Mouse (Mus musculus) heart, embryonic 15.5 days (tissue): ENCODE results near the gene Desi1. TPM values are rescaled to one million over a fixed set of nuclear protein-coding genes. Genes with fewer than 3 reads are reported as not detected.
A peak's percentile ranks its signal among the peaks of the same experiment; 100 is the strongest.

Experiments
- ATAC-seq: fragments of 200-750 bp; cut with Nextera tagmentation; replicated peaks from 2 replicates; pipeline ENCODE4 v1.8.0; 2017; ENCODE audit warnings: low read depth, moderate TSS enrichment; ENCODE audit not compliant: insufficient number of reproducible peaks, insufficient read depth, low FRiP score
- H3K27ac ChIP-seq: fragments of 300-500 bp; sonication (generic); 2 replicates; pipeline ENCODE4 v1.5.1; 2015; ENCODE audit warnings: mild to moderate bottlenecking, inconsistent platforms
- H3K27me3 ChIP-seq: fragments of 300-500 bp; sonication (generic); 2 replicates; pipeline ENCODE4 v1.6.1; 2015; ENCODE audit warnings: inconsistent platforms
- H3K36me3 ChIP-seq: fragments of 300-500 bp; sonication (generic); 2 replicates; pipeline ENCODE4 v1.6.1; 2015; ENCODE audit warnings: mild to moderate bottlenecking, inconsistent platforms
- H3K4me1 ChIP-seq: fragments of 300-500 bp; sonication (generic); replicated peaks from 2 replicates; pipeline ENCODE4 v1.6.1; 2015; ENCODE audit warnings: inconsistent platforms
- H3K4me2 ChIP-seq: fragments of 300-500 bp; sonication (generic); 2 replicates; pipeline ENCODE4 v1.6.1; 2015; ENCODE audit warnings: inconsistent platforms, mild to moderate bottlenecking, moderate library complexity
- H3K4me3 ChIP-seq: fragments of 300-500 bp; sonication (generic); 2 replicates; pipeline ENCODE4 v1.5.1; 2015; ENCODE audit warnings: mild to moderate bottlenecking, inconsistent platforms
- H3K9ac ChIP-seq: fragments of 300-500 bp; sonication (generic); 2 replicates; pipeline ENCODE4 v1.6.1; 2015; ENCODE audit warnings: mild to moderate bottlenecking, inconsistent platforms
- H3K9me3 ChIP-seq: fragments of 300-500 bp; sonication (generic); replicated peaks from 2 replicates; pipeline ENCODE4 v1.6.1; 2016; ENCODE audit warnings: inconsistent platforms
- WGBS: fragments of 180-500 bp; shearing (Covaris S2); methylation state at CpG from one replicate; pipeline ENCODE4 v1.1.7; 2015; ENCODE audit warnings: mixed read lengths; 5-methylcytosine and 5-hydroxymethylcytosine counted together
- polyA plus RNA-seq: library from polyadenylated mRNA; unstranded; fragments of >200 nt; fragmentation: Nextera tagmentation; extraction: Ambion mirVana; gene quantifications from 2 replicates; pipeline ENCODE4 v1.2.1, GENCODE M21; 2015

The Desi1 gene
- polyA plus RNA-seq, 1 experiment from 2014 or later, result 16.8 TPM

DNA sequence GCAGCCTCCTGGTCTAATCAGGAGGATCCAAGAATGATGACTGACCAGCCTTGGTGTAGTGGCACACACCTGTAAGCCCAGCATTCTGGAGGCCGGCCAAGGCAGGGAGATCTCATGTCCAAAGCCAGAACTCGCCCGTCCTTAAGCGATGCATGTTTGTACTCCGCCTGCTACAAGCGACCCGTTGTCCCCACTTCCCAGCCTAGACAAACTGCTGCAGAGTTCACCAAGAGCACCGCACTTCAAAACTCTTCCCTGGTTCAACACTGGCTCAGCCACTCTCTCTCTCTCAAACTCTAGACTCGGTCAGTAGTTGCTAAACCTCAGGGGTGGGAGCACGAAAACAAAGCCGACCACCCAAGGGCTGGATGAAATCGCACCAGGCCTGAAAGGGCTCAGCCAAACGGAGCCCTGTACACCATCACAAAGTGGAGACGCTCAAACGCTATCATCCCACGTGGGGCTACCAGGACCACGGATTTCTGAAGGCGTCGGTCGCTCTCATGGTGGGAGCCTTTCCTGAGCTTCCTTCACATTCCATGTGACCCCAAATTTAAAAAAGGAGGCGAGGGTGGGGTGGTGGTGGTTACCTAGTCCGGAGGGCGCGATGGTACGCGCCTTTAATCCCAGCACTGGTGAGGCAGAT lies 12.7 kb upstream of the Desi1 start:
- Histone ChIP-seq H3K9ac (peak overlapping the region; percentile 95), H3K4me3 (peak overlapping the region; percentile 96), H3K27me3 (no peaks in the 10 kb centered on the region), H3K27ac (no peak overlapping the region; the same call in 1 of the 2 replicates), H3K4me1 (peaks cover 12% of the 10 kb centered on the region), H3K36me3 (peaks cover 13% of the 10 kb centered on the region; the same call in 1 of the 2 replicates), H3K9me3 (no peaks in the 10 kb centered on the region), H3K4me2 (peak overlapping the region; percentile 92)
- ATAC-seq, result peak; percentile 40; the same call in 1 of the 2 replicates
- WGBS, result 2% methylated on average over 26 of the region's 26 CpGs

DNA sequence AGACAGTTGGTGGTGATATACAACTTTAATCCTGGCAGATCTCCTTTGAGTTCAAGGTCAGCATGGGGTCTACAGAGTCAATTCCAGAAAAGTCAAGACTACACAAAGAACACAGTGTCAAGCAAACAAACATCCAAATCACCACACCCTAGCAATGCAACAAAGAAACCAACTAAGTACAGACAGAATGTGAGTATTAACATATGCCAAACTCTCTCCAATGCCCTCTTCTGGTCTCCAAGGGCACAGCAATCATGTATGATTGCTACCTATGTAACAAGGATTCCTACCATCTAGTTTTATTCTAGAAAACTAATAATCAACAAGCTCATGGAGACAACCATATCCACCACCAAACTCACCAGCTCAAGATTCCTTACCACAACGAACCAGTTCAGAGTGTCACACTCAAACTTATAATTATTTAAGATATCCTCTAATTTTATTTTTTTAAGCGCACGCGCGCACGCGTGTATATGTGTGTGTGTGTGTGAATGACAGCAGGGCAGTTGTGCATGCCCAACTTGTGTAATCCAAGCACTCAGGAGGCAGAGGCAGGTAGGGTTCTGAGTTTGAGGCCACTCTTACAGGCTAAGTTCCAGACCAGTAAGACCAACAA lies 10.6 kb upstream of the Desi1 start:
- H3K4me3 ChIP-seq, result no peak overlapping the region
- no peak overlapping the region for H3K9ac ChIP-seq
- H3K9me3 ChIP-seq, result no peaks in the 10 kb centered on the region
- H3K36me3 ChIP-seq, result peaks cover 27% of the 10 kb centered on the region
- no peak overlapping the region for H3K27ac ChIP-seq
- no peak for ATAC-seq
- no peak overlapping the region for H3K4me2 ChIP-seq
- peaks cover 12% of the 10 kb centered on the region for H3K4me1 ChIP-seq
- 96% methylated on average over 7 of the region's 7 CpGs for WGBS
- H3K27me3 ChIP-seq, result no peaks in the 10 kb centered on the region

DNA sequence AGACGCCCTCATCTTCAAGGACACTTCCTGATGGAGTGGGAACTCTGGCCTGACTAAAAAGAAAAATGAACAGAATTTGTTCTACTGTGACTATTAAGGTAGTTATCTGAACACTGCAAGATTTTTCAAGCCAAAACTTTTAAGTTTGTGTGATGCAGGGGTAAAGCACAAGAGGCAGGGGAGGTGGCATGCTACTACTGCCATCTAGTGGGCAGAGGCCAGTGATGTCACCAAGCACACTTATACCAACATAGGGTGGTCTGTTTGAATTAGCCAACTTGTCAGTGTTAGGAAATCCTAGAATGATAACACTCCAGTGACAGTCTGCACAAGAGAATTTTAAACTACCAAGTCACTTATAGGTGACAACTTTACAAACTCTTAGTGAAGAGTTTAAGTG lies 7.0 kb upstream of the Desi1 start:
- Histone ChIP-seq H3K4me1 (peaks cover 3% of the 10 kb centered on the region; the same call in 1 of the 2 replicates), H3K27ac (no peak overlapping the region), H3K4me3 (no peak overlapping the region), H3K36me3 (peaks cover 55% of the 10 kb centered on the region), H3K4me2 (no peak overlapping the region), H3K27me3 (no peaks in the 10 kb centered on the region), H3K9ac (no peak overlapping the region), H3K9me3 (no peaks in the 10 kb centered on the region)
- WGBS, result 97% methylated on average over 1 of the region's 1 CpGs
- ATAC-seq, result no peak

DNA sequence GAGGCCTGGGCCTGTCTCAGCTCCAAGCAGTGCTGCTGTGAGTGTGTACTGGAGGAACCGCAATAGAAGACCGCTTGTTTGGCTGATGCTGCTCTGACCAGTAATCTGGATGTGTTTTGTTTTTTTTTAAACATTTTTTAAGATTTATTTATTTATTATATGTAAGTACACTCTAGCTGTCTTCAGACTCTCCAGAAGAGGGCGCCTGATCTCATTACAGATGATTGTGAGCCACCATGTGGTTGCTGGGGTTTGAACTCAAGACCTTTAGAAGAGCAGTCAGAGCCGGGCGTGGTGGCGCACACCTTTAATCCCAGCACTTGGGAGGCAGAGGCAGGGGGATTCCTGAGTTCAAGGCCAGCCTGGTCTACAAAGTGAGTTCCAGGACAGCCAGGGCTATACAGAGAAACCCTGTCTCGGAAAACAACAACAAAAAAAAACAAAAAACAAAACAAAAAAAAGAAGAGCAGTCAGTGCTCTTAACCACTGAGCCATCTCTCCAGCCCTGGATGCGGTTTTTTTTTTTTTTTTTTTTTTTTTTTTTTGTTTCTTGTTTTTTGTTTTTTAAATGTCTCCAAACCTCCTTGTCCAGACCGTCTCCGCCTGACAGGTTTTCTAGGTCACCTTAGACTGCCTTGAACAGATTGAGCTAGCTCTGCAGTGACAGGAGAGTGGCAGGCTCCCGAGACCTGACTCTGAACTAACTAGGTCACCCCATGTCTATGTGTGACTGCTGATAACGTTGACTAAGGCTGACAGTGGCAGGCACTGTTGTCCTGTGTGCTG lies 2.4 kb upstream of the Desi1 start:
- WGBS, result 74% methylated on average over 12 of the region's 12 CpGs
- peaks cover 57% of the 10 kb centered on the region for H3K36me3 ChIP-seq
- H3K4me3 ChIP-seq, result no peak overlapping the region
- H3K27me3 ChIP-seq, result no peaks in the 10 kb centered on the region
- H3K4me2 ChIP-seq, result no peak overlapping the region
- no peak overlapping the region for H3K9ac ChIP-seq
- H3K27ac ChIP-seq, result no peak overlapping the region
- no peaks in the 10 kb centered on the region for H3K4me1 ChIP-seq
- H3K9me3 ChIP-seq, result no peaks in the 10 kb centered on the region
- ATAC-seq, result no peak

DNA sequence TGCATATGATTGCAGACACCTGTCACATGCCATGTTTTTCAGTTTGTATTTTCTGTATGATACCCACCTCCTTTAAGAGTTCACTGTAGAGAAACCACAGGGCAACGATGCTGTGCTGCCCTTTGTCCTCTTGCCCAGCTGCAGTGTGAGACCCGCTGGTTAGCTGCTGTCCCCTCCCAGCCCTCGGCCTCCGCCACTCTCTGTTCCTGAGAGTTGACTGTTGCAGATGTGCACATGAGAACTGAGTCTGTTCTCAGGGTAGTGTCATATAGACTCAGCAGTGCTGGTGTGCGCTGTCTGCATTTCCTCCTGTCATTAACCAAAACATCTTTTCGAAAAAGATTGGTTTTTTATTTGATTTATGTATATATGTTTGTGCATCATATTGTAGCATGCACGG lies 1.3 kb downstream of the Desi1 start:
- no peak overlapping the region for H3K9ac ChIP-seq
- no peaks in the 10 kb centered on the region for H3K9me3 ChIP-seq
- H3K36me3 ChIP-seq, result peaks cover 55% of the 10 kb centered on the region
- H3K4me1 ChIP-seq, result no peaks in the 10 kb centered on the region
- no peak overlapping the region for H3K27ac ChIP-seq
- WGBS, result 86% methylated on average over 7 of the region's 7 CpGs
- ATAC-seq, result no peak
- H3K4me2 ChIP-seq, result no peak overlapping the region
- H3K27me3 ChIP-seq, result no peaks in the 10 kb centered on the region
- no peak overlapping the region for H3K4me3 ChIP-seq

DNA sequence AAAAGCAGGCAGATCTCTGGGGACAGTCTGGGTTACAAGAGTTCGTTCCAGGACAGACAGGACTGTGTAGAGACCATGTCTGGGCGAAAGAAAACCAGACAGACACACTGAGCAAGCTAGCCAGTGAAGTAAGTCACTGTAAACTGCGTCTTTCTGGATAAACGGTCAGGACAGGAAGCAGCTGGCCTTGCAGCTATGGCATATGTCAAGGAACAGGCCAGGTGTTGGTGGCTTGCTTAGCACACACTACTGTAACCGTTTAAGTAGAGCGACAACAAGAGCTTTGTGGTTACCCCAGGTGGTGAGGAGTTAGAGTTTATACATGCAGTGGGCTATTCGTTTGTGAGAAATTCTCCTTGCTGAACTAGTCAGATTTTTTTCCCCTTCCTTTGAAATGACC lies 5.9 kb downstream of the Desi1 start:
- H3K9ac ChIP-seq, result no peak overlapping the region
- 86% methylated on average over 7 of the region's 7 CpGs for WGBS
- H3K4me1 ChIP-seq, result no peaks in the 10 kb centered on the region
- H3K27me3 ChIP-seq, result no peaks in the 10 kb centered on the region
- no peak for ATAC-seq
- H3K4me3 ChIP-seq, result no peak overlapping the region
- peaks cover 83% of the 10 kb centered on the region for H3K36me3 ChIP-seq
- H3K4me2 ChIP-seq, result no peak overlapping the region
- no peaks in the 10 kb centered on the region for H3K9me3 ChIP-seq
- no peak overlapping the region for H3K27ac ChIP-seq

DNA sequence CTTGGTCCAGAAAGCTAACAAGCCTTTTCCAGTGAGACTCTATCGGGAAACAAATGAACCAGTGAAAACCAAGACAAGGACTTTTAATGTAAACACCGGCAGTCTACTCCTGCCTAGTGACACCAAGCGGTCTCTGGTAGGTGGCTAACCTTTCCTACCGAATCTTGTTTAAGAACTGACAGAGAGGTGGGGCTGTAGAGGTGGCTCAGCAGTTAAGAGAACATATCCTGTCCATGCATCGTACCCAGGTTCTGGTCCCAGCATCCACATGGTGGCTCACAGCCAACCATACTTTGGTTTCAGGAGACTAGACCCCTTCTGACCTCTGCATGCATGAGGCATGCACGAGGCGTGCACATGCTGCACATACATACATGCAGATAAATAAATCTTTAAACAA lies 6.4 kb downstream of the Desi1 start:
- H3K4me1 ChIP-seq, result peaks cover 3% of the 10 kb centered on the region; the same call in 1 of the 2 replicates
- H3K27ac ChIP-seq, result no peak overlapping the region
- no peaks in the 10 kb centered on the region for H3K27me3 ChIP-seq
- no peak for ATAC-seq
- H3K9ac ChIP-seq, result no peak overlapping the region
- no peak overlapping the region for H3K4me2 ChIP-seq
- H3K9me3 ChIP-seq, result no peaks in the 10 kb centered on the region
- peaks cover 80% of the 10 kb centered on the region for H3K36me3 ChIP-seq
- no peak overlapping the region for H3K4me3 ChIP-seq
- WGBS, result 90% methylated on average over 7 of the region's 7 CpGs

DNA sequence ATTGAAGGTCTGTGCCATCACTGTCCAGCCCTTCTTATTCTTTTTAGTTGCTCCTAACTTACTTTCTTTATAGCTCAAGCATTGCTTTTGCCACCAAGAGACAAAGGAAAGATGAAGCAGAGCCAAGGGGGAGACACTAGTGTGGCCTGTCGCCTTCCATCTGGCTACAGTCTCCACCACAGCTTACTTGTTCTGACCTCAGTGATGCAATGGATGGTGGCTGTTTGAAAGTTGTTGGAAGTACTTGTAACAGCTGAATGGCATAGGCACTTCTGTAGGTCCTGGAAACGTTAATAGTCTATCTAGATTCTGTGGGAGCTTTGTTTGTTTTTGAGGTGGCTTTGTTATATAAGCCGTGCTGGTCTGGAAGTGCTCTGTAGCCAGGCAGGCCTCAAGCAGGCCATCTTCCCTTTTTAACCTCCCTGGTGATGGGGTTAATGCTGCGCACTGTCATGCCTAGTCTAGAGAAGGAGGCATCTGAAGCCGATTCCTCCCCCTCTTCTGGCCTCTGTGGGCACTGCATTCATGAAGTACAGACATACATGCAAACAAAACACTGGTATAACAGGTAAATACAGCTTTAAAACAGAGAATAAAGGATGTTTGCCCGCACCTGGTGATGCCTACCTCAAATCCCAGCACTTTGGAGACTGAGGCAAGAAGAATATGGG lies 9.6 kb downstream of the Desi1 start:
- no peak overlapping the region for H3K9ac ChIP-seq
- ATAC-seq, result no peak
- 80% methylated on average over 6 of the region's 6 CpGs for WGBS
- H3K4me2 ChIP-seq, result no peak overlapping the region
- no peak overlapping the region for H3K27ac ChIP-seq
- H3K36me3 ChIP-seq, result peaks cover 64% of the 10 kb centered on the region
- peaks cover 3% of the 10 kb centered on the region; the same call in 1 of the 2 replicates for H3K4me1 ChIP-seq
- H3K9me3 ChIP-seq, result no peaks in the 10 kb centered on the region
- H3K4me3 ChIP-seq, result no peak overlapping the region
- no peaks in the 10 kb centered on the region for H3K27me3 ChIP-seq

DNA sequence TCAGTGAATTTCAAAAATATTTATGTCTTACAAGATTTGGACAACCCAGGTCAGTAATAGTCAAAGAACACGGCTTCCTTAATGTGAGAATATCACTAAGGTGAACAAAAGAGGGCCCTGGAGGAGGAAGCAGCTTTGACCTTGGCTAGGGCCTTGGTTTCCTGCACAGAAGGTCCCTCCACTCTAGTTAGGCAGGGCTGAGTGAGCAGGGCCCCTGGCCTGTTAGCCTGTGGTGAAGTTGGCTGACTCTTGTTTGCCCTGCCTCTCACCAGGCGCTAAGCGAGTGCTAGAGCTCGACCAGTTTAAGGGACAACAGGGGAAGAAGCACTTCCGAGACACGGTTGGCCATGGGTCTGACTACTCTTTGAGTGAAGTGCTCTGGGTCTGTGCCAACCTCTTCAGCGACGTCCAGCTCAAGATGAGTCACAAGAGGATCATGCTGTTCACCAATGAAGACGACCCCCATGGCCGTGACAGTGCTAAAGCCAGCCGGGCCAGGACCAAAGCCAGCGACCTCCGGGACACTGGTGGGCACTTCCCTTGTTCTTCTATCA lies 11.1 kb downstream of the Desi1 start:
- H3K9me3 ChIP-seq, result no peaks in the 10 kb centered on the region
- H3K9ac ChIP-seq, result no peak overlapping the region
- peaks cover 56% of the 10 kb centered on the region for H3K36me3 ChIP-seq
- peaks cover 5% of the 10 kb centered on the region; the same call in 1 of the 2 replicates for H3K4me1 ChIP-seq
- H3K4me2 ChIP-seq, result no peak overlapping the region
- ATAC-seq, result no peak
- WGBS, result 57% methylated on average over 13 of the region's 13 CpGs
- no peak overlapping the region for H3K4me3 ChIP-seq
- no peaks in the 10 kb centered on the region for H3K27me3 ChIP-seq
- H3K27ac ChIP-seq, result 0 out of 2 replicates have a peak overlapping the region, but pooled peaks have one; percentile 10

DNA sequence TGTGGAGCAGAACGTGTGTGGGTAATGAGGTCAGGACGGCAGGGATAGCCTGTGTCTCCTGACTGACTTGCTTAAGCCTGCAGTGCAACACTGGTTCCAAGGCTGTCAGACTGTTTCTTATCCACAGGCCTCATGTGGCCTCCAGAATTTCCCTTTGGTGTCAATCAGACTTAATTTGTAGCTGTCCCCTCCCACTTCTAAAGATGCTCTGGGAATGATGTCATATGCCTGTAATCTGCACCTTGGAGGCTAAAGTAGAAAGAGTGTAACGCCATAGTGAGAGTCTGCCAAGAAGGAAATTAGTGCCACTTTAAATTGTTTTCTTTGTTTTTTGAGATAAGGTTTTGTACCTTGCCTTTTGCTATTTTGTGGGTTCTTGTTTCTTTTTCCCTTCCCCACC lies 14.4 kb downstream of the Desi1 start:
- WGBS, result 39% methylated on average over 3 of the region's 3 CpGs
- ATAC-seq, result no peak
- Histone ChIP-seq H3K9me3 (no peaks in the 10 kb centered on the region), H3K36me3 (peaks cover 26% of the 10 kb centered on the region), H3K4me2 (no peak overlapping the region), H3K4me1 (peaks cover 22% of the 10 kb centered on the region), H3K27me3 (no peaks in the 10 kb centered on the region), H3K9ac (no peak overlapping the region), H3K27ac (no peak overlapping the region; the same call in 1 of the 2 replicates), H3K4me3 (no peak overlapping the region)

DNA sequence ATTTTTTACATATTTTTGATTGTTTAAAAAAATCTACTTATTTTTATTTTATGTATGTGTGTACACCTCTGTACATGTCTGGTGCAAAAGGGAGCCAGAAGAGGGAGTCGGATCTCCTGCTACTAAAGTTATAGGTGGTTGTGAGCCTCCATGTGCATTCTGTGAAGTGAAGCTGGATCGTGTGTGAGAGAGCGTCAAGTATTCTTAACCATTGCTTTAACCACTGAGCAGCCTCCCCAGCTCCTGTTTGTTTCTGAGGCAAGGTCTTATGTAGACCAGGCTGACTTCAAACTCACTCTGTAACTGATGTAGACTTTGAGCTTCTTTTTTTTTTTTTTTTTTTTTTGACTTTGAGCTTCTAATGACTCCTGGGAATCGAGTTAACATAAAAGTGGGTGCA lies 16.2 kb downstream of the Desi1 start:
- H3K4me3 ChIP-seq, result 0 out of 2 replicates have a peak overlapping the region, but pooled peaks have one; percentile 0
- WGBS, result 73% methylated on average over 4 of the region's 4 CpGs
- H3K4me1 ChIP-seq, result peaks cover 22% of the 10 kb centered on the region
- no peak for ATAC-seq
- no peak overlapping the region for H3K4me2 ChIP-seq
- peaks cover 12% of the 10 kb centered on the region; the same call in 1 of the 2 replicates for H3K36me3 ChIP-seq
- no peaks in the 10 kb centered on the region for H3K27me3 ChIP-seq
- no peak overlapping the region for H3K27ac ChIP-seq
- no peak overlapping the region for H3K9ac ChIP-seq
- no peaks in the 10 kb centered on the region for H3K9me3 ChIP-seq
